Mouse (Mus musculus) E14TG2a.4 (cell line): Measurements from ENCODE around the gene Zc3h7b.

Experiments used
- CTCF ChIP-seq: conservative IDR thresholded peaks from 2 replicates; pipeline ENCODE4 v1.5.1; 2014; ENCODE audit warnings: low read length
- POU5F1 ChIP-seq: IDR thresholded peaks from 2 replicates; pipeline ENCODE4 v1.6.1; 2014; ENCODE audit warnings: low read length, borderline replicate concordance

- no peak for TF ChIP-seq CTCF
- TF ChIP-seq POU5F1 = no peak
Measured at GRCm38 (mm10) chr15:81838554-81839235, 93.8 kb downstream of the Zc3h7b start.
